Mouse (Mus musculus) G1E (cell line): ENCODE data around the gene Marc1.

Source experiments
- CTCF ChIP-seq: IDR thresholded peaks from 2 replicates; pipeline ENCODE4 v1.5.1; 2012; ENCODE audit warnings: low read depth, low read length, inconsistent platforms, mixed read lengths
- GATA1 ChIP-seq: IDR thresholded peaks from 2 replicates; pipeline ENCODE4 v1.6.1; 2012; ENCODE audit warnings: borderline replicate concordance, low read length, inconsistent platforms, mixed read lengths
- POLR2AphosphoS5 ChIP-seq: IDR thresholded peaks from 2 replicates; pipeline ENCODE4 v1.6.1; 2012; ENCODE audit warnings: low read depth, low read length, inconsistent platforms; ENCODE audit not compliant: insufficient replicate concordance
- TAL1 ChIP-seq: conservative IDR thresholded peaks from 2 replicates; pipeline ENCODE4 v1.6.1; 2012; ENCODE audit warnings: low read depth, low read length, inconsistent platforms, mixed read lengths

GRCm38 (mm10) chr1:184817768-184818167 lies 6.7 kb upstream of the Marc1 start:
- TF ChIP-seq CTCF: no peak
- no peak for TF ChIP-seq GATA1
- TF ChIP-seq TAL1: no peak
- no peak for TF ChIP-seq POLR2AphosphoS5
